Mouse (Mus musculus) fibroblast of lung, adult 2 months (primary cell): ENCODE measurements around the gene Slc43a1.
"Not testable (repeated sequence)": the region's sequence is repeated elsewhere in the genome, so short reads cannot be mapped to it uniquely, and the experiment has no call there.

ENCODE experiments used
- DNase-seq: peaks from one replicate; pipeline ENCODE4 v3.0.0-alpha.2; 2011; ENCODE audit warnings: low read depth

The Slc43a1 gene

DNA sequence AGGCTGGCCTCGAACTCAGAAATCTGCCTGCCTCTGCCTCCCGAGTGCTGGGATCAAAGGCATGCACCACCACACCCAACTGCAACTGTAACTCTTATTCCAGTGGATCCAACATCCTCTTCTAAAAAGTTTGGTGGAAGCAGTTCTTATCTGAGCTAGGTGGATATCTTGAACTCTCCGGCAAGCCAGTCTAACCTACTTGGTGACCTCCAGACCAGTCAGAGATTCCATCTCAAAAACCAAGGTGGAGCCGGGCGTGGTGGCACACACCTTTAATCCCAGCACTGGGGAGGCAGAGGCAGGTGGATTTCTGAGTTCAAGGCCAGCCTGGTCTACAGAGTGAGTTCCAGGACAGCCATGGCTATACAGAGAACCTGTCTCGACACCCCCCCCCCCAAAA, 58.0 kb downstream of the Slc43a1 start:
- DNase-seq: not testable (repeated sequence)

DNA sequence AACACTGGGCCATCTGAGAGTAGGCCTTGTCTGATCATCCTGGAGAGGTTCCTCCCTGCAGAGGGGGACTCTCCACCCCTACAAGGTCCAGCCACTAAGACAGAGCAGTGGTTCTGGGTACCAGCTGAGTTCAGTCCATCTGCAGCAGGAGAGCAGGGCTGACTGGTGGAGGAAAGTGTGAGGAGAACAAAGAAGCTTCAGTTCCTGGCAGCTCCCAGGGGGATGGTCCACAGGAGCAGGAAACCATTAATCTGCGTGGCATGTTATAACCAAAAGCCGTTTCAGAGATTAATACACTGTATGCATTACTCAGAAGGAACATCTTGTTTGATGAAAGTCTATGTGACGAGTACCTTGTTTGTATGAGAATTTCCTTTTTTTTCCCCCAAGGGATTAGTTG, 74.1 kb downstream of the Slc43a1 start:
- DNase-seq: no peak
